9 mouse cellular contexts compared by ENCODE assay signal in the genomic region with DNA sequence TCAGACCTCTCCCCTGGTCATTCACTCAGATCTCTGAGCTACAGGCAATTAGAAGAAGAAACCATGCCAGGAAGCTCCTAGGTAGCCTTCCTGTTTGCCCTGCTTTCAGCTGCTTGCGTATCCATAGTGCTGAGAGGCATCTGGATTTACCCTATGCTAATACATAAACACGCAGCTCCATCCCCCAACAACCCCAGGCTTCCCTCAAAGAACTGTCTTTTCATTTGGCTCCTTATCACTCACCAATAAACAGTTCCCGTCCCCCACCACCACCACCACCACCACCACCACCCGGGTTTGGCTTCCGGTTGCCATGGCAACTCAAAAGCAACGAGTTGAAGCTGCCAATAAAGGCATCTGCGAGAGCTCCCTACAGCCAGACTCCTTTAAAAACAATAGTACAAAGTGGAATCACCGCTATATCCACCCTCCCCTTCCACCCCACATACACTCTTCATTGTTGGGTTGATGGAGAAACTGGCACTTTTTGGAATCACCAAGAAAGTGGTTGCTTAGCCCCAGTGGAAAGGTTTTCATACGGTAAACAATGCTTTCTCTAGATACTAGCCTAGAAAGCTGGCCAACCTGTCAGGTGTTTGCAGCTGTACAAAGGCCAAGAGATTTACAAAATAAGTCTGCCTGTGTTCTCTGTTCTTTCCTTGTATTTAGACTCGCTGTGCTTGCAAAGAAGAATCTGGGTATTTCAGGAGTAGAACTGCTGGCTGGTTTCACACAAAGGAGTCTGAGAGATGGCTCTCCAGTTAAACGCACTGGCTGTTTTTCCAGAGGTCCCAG. TPM values are rescaled to one million over a fixed set of nuclear protein-coding genes. Genes with fewer than 3 reads are reported as not detected.
DNase-seq lines count a peak whose midpoint lies in the region; ATAC-seq and TF ChIP-seq lines count a peak whose summit lies in the region.
"Had no signal": no experiment of that assay in that cellular context is flagged by ENCODE, and none has a peak within 500 bp of the region (broad histone marks: within the 10 kb centered on the region; RNA-seq: fewer than 3 reads in every experiment).

No protein-coding gene starts in this region.

- H3K36me3 ChIP-seq in intestine, embryonic 16.5 days (ENCODE audit: control insufficient read depth, insufficient read depth, low read length), result no peaks in the 10 kb centered on the region
- no peaks in the 10 kb centered on the region for H3K36me3 ChIP-seq in liver, embryonic 11.5 days (ENCODE audit: control insufficient read depth, insufficient read depth, low read length)
- H3K36me3 ChIP-seq in myocyte (ENCODE audit: control insufficient read depth, insufficient read depth), result no peaks in the 10 kb centered on the region

- peak overlapping the region; percentile 43 for H3K4me3 ChIP-seq in intestine, embryonic 16.5 days (ENCODE audit: low read length)
- peak overlapping the region; percentile 41 for H3K4me3 ChIP-seq in liver, embryonic 11.5 days (ENCODE audit: low read depth, low read length)
- peak overlapping the region; percentile 18 for H3K4me3 ChIP-seq in myocyte

- WGBS in intestine, embryonic 16.5 days, result 12% methylated on average over 11 of the region's 11 CpGs
- 14% methylated on average over 11 of the region's 11 CpGs for WGBS in liver, embryonic 11.5 days

- no peaks in the 10 kb centered on the region for H3K79me2 ChIP-seq in myocyte (ENCODE audit: control insufficient read depth, insufficient read depth)

- peak; percentile 56 for ATAC-seq in granulocyte monocyte progenitor cell, adult 5-6 weeks (replicated peaks; ENCODE audit: poor library complexity, severe bottlenecking)
- no peak for ATAC-seq in intestine, embryonic 16.5 days
- no peak for ATAC-seq in liver, embryonic 11.5 days (replicated peaks; ENCODE audit: low FRiP score)

- H3K27ac ChIP-seq in intestine, embryonic 16.5 days (ENCODE audit: low read length), result no peak overlapping the region
- H3K27ac ChIP-seq in liver, embryonic 11.5 days (ENCODE audit: low read depth, low read length), result no peak overlapping the region

- no peaks in the 10 kb centered on the region for H3K9me3 ChIP-seq in intestine, embryonic 16.5 days (ENCODE audit: control insufficient read depth, low read length)
- no peaks in the 10 kb centered on the region for H3K9me3 ChIP-seq in liver, embryonic 11.5 days (ENCODE audit: control insufficient read depth, low read length)

- H3K9ac ChIP-seq in intestine, embryonic 16.5 days (ENCODE audit: low read depth, low read length), result peak overlapping the region; percentile 17; the same call in 1 of the 2 replicates
- peak overlapping the region; percentile 48 for H3K9ac ChIP-seq in liver, embryonic 11.5 days (ENCODE audit: low read depth, low read length)

- TF ChIP-seq POLR2A in myocyte (IDR thresholded peaks at IDR 0.05; ENCODE audit: insufficient read length, low read depth), result no peak

- peak; percentile 44 for DNase-seq in cerebellum, adult 11-12 months
- no peak for DNase-seq in cerebellum, adult 8-10 months
- peak; percentile 73 to 82 for DNase-seq in cerebellum, postnatal 14 days
- DNase-seq in liver, embryonic 11.5 days (ENCODE audit: low spot score), result peak; percentile 45
- peak; percentile 39 to 42 for DNase-seq in thymus, postnatal 36 days

- H3K4me1 ChIP-seq in intestine, embryonic 16.5 days (ENCODE audit: control insufficient read depth, insufficient read depth, low read length), result peaks cover 14% of the 10 kb centered on the region; the same call in 1 of the 2 replicates
- peaks cover 31% of the 10 kb centered on the region for H3K4me1 ChIP-seq in liver, embryonic 11.5 days (replicated peaks; ENCODE audit: control insufficient read depth, insufficient read depth, low read length)

- H3K27me3 ChIP-seq in intestine, embryonic 16.5 days (replicated peaks; ENCODE audit: control insufficient read depth, insufficient read depth, low read length), result no peaks in the 10 kb centered on the region
- H3K27me3 ChIP-seq in liver, embryonic 11.5 days (replicated peaks; ENCODE audit: control insufficient read depth, insufficient read depth, low read length), result no peaks in the 10 kb centered on the region; the same call in 1 of the 2 replicates
- H3K27me3 ChIP-seq in myocyte (ENCODE audit: control insufficient read depth, insufficient read depth, insufficient read length), result no peaks in the 10 kb centered on the region
- H3K27me3 ChIP-seq: CH12.LX had no signal

- no peak overlapping the region for H3ac ChIP-seq in myocyte (ENCODE audit: control insufficient read depth, insufficient read length)

- H3K4me2 ChIP-seq in intestine, embryonic 16.5 days (ENCODE audit: low read depth, low read length), result peak overlapping the region; percentile 84
- peak overlapping the region; percentile 93 for H3K4me2 ChIP-seq in liver, embryonic 11.5 days
- H3K4me2 ChIP-seq in myocyte (ENCODE audit: low read depth), result peak overlapping the region; percentile 85

TF ChIP-seq in myocyte, 11 proteins besides CTCF, POLR2A, EP300 and RAD21:
- no peak for TF ChIP-seq SRF (IDR thresholded peaks at IDR 0.05; ENCODE audit: control insufficient read depth, insufficient read length, low read depth)
- no peak for TF ChIP-seq TCF3 (IDR thresholded peaks at IDR 0.05; ENCODE audit: insufficient read length, low read depth)
- no peak for TF ChIP-seq REST (IDR thresholded peaks at IDR 0.05; ENCODE audit: insufficient read depth, insufficient read length)
- no peak for TF ChIP-seq MYOD1 (IDR thresholded peaks at IDR 0.05; ENCODE audit: control insufficient read depth in 1 of 3, insufficient read length in 2 of 3, low read depth in 2 of 3)
- TF ChIP-seq E2F4 (IDR thresholded peaks at IDR 0.05; ENCODE audit: insufficient read depth), result no peak
- TF ChIP-seq USF1 (IDR thresholded peaks at IDR 0.05; ENCODE audit: low read depth), result no peak

RNA-seq across cellular contexts. Expression of a gene that starts 17.6 kb away (rescaled TPM):
- 22.9 and 23.6 TPM in 2 replicates for total RNA-seq in granulocyte monocyte progenitor cell, adult 5-6 weeks (2014; fragmentation: Nextera tagmentation)
- total RNA-seq in granulocyte monocyte progenitor cell, adult 5-6 weeks (2017), result 30.2 and 36.7 TPM in 2 replicates
- 9.2 and 9.8 TPM in 2 replicates for polyA plus RNA-seq in intestine, embryonic 16.5 days (2015; fragmentation: Nextera tagmentation; extraction: Ambion mirVana)
- polyA plus RNA-seq in liver, embryonic 11.5 days (2014; fragmentation: Nextera tagmentation; extraction: Ambion mirVana), result 9.6 and 9.9 TPM in 2 replicates
- polyA plus RNA-seq in myocyte (2012; fragmentation: generic; extraction: Trizol), result 9.2 TPM
